In the genomic region with DNA sequence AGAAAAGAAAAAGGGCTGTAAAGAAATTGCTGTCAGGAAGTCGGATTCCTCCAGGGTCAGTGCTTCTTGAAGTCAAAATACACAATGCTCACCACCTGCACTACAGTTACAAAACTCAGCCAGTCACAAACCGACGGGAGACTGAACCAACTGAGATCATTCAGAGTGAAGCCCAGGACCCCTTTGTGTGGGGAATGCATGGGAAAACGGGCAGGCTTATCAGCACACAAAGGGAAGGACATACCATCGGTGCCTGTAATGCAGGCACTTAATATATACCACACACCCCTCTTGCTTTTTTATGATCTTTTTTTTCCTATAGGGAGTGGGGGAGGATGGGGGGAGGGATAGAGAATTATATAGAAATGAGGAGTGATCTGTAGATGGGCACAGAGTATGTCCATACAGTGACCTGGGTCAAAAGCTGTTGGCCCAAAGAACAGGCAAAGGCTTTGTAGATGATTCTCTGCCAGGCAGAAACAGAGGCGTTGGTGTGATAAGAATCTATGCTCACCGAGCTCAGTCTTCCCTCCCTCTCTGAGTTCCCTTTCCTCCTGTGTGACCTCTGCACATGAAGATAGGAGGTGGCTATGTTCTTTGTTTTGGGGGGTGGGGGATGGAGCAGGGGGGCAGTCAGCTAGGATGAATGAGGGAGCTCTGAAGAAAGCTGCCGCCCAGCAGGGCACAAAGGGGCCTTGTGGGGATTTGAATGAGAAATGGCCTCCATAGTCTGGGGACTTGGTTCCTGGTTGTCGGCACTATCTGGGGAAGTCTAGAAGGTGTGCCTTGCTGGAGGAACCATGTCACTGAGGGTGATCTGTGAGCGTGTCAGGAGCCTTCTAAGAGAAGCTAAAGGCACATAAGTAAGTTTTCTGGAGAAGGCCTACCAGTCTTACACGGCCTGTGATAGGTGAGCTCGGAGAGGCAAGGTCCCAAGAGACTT, we compare ENCODE assay signal across 27 mouse cellular contexts. TPM values are rescaled to one million over a fixed set of nuclear protein-coding genes. Genes with fewer than 3 reads are reported as not detected.
DNase-seq lines count a peak whose midpoint lies in the region; ATAC-seq and TF ChIP-seq lines count a peak whose summit lies in the region.
"Had no signal": no experiment of that assay in that cellular context is flagged by ENCODE, and none has a peak within 500 bp of the region (broad histone marks: within the 10 kb centered on the region; RNA-seq: fewer than 3 reads in every experiment).

No protein-coding gene starts in this region.

- TF ChIP-seq EP300 in MEL (IDR thresholded peaks at IDR 0.05; ENCODE audit: low read depth in 1 of 2, low read length in 2 of 2), result no peak

- 21% methylated on average over 12 of the region's 12 CpGs for WGBS in midbrain, embryonic 10.5 days
- WGBS in midbrain, embryonic 13.5 days, result 16% methylated on average over 12 of the region's 12 CpGs
- 26% methylated on average over 12 of the region's 12 CpGs for WGBS in neural tube, embryonic 11.5 days
- 37% methylated on average over 12 of the region's 12 CpGs for WGBS in heart, embryonic 11.5 days (ENCODE audit: insufficient replicate concordance)

- no peak overlapping the region for H3K4me2 ChIP-seq in midbrain, embryonic 13.5 days (replicated peaks)
- H3K4me2 ChIP-seq in neural tube, embryonic 11.5 days (ENCODE audit: low read depth), result no peak overlapping the region
- no peak overlapping the region for H3K4me2 ChIP-seq in heart, embryonic 11.5 days
- H3K4me2 ChIP-seq: embryonic facial prominence, embryonic 13.5 days; heart, embryonic 13.5 days; limb, embryonic 15.5 days; neural tube, embryonic 12.5 days had no signal

- intact Hi-C loops in left cerebral cortex, postnatal 14 days (cut with DNase I), result no loop called here

- H3K9me3 ChIP-seq in midbrain, embryonic 10.5 days (replicated peaks), result no peaks in the 10 kb centered on the region
- 0 out of 2 replicates have a peak, but pooled peaks cover 2% of the 10 kb centered on the region for H3K9me3 ChIP-seq in midbrain, embryonic 13.5 days
- H3K9me3 ChIP-seq in MEL (replicated peaks; ENCODE audit: insufficient read depth, low read length), result no peaks in the 10 kb centered on the region
- H3K9me3 ChIP-seq in neural tube, embryonic 11.5 days (ENCODE audit: control insufficient read depth, low read length), result no peaks in the 10 kb centered on the region
- peaks cover 2% of the 10 kb centered on the region; the same call in 1 of the 2 replicates for H3K9me3 ChIP-seq in heart, embryonic 11.5 days (replicated peaks; ENCODE audit: control insufficient read depth, low read length)
- H3K9me3 ChIP-seq: embryonic facial prominence, embryonic 13.5 days; heart, embryonic 13.5 days; limb, embryonic 15.5 days; neural tube, embryonic 12.5 days had no signal

- H3K27me3 ChIP-seq in midbrain, embryonic 10.5 days (ENCODE audit: low read depth, poor library complexity, severe bottlenecking), result no peaks in the 10 kb centered on the region
- no peaks in the 10 kb centered on the region for H3K27me3 ChIP-seq in midbrain, embryonic 13.5 days
- no peaks in the 10 kb centered on the region for H3K27me3 ChIP-seq in MEL (ENCODE audit: control insufficient read depth in 1 of 2, insufficient read depth in 2 of 2, low read length in 2 of 2)
- no peaks in the 10 kb centered on the region for H3K27me3 ChIP-seq in neural tube, embryonic 11.5 days (ENCODE audit: control insufficient read depth, insufficient read depth, low read length)
- H3K27me3 ChIP-seq in heart, embryonic 11.5 days (ENCODE audit: control insufficient read depth, insufficient read depth, low read length), result no peaks in the 10 kb centered on the region
- H3K27me3 ChIP-seq: embryonic facial prominence, embryonic 13.5 days; heart, embryonic 13.5 days; limb, embryonic 15.5 days; neural tube, embryonic 12.5 days had no signal

- H3K36me3 ChIP-seq in midbrain, embryonic 10.5 days, result no peaks in the 10 kb centered on the region
- H3K36me3 ChIP-seq in midbrain, embryonic 13.5 days, result no peaks in the 10 kb centered on the region
- no peaks in the 10 kb centered on the region for H3K36me3 ChIP-seq in MEL (ENCODE audit: control insufficient read depth in 1 of 2, insufficient read depth in 2 of 2, low read length in 2 of 2)
- no peaks in the 10 kb centered on the region for H3K36me3 ChIP-seq in neural tube, embryonic 11.5 days (ENCODE audit: control insufficient read depth, insufficient read depth, low read length)
- no peaks in the 10 kb centered on the region for H3K36me3 ChIP-seq in heart, embryonic 11.5 days (ENCODE audit: control insufficient read depth, insufficient read depth, low read length)
- H3K36me3 ChIP-seq: embryonic facial prominence, embryonic 13.5 days; heart, embryonic 13.5 days; limb, embryonic 15.5 days; neural tube, embryonic 12.5 days had no signal

- no peak for TF ChIP-seq POLR2A in MEL (IDR thresholded peaks at IDR 0.05; ENCODE audit: control insufficient read depth in 1 of 2, insufficient read depth in 1 of 2, low read depth in 1 of 2, low read length in 2 of 2, poor library complexity in 1 of 2)

- no peak overlapping the region for H3K4me3 ChIP-seq in midbrain, embryonic 10.5 days
- H3K4me3 ChIP-seq in midbrain, embryonic 13.5 days (replicated peaks), result no peak overlapping the region
- H3K4me3 ChIP-seq in MEL (ENCODE audit: control insufficient read depth in 1 of 2, insufficient read depth in 1 of 2, low read depth in 2 of 2, low read length in 2 of 2), result no peak overlapping the region
- no peak overlapping the region for H3K4me3 ChIP-seq in neural tube, embryonic 11.5 days (ENCODE audit: low read depth, low read length)
- H3K4me3 ChIP-seq in heart, embryonic 11.5 days (ENCODE audit: low read depth, low read length), result no peak overlapping the region
- H3K4me3 ChIP-seq: embryonic facial prominence, embryonic 13.5 days; heart, embryonic 13.5 days; limb, embryonic 15.5 days; neural tube, embryonic 12.5 days had no signal

- H3K4me1 ChIP-seq in midbrain, embryonic 10.5 days, result peaks cover 47% of the 10 kb centered on the region
- peaks cover 26% of the 10 kb centered on the region for H3K4me1 ChIP-seq in midbrain, embryonic 13.5 days (replicated peaks)
- H3K4me1 ChIP-seq in MEL (ENCODE audit: control insufficient read depth in 1 of 2, insufficient read depth in 2 of 2, low read length in 2 of 2), result no peaks in the 10 kb centered on the region
- H3K4me1 ChIP-seq in neural tube, embryonic 11.5 days (ENCODE audit: control insufficient read depth, insufficient read depth, low read length), result peaks cover 6% of the 10 kb centered on the region; the same call in 1 of the 2 replicates
- H3K4me1 ChIP-seq in heart, embryonic 11.5 days (ENCODE audit: control insufficient read depth, insufficient read depth, low read length), result no peaks in the 10 kb centered on the region
- H3K4me1 ChIP-seq: embryonic facial prominence, embryonic 13.5 days; limb, embryonic 15.5 days had no signal

- H3K27ac ChIP-seq in midbrain, embryonic 10.5 days (replicated peaks), result peak overlapping the region; percentile 81
- H3K27ac ChIP-seq in midbrain, embryonic 13.5 days, result no peak overlapping the region
- H3K27ac ChIP-seq in MEL (ENCODE audit: control insufficient read depth, low read depth, low read length), result no peak overlapping the region
- H3K27ac ChIP-seq in neural tube, embryonic 11.5 days (ENCODE audit: low read depth, low read length), result peak overlapping the region; percentile 5; the same call in 1 of the 2 replicates
- no peak overlapping the region for H3K27ac ChIP-seq in heart, embryonic 11.5 days (ENCODE audit: low read depth, low read length)
- H3K27ac ChIP-seq: embryonic facial prominence, embryonic 13.5 days; heart, embryonic 13.5 days; limb, embryonic 15.5 days; neural tube, embryonic 12.5 days had no signal

- no peaks in the 10 kb centered on the region for H3K79me2 ChIP-seq in MEL (ENCODE audit: control insufficient read depth, insufficient read depth, low read length, poor library complexity)

- no peak for TF ChIP-seq RAD21 in MEL (IDR thresholded peaks at IDR 0.05; ENCODE audit: low read depth, low read length)

- DNase-seq in midbrain, embryonic 10.5 days (ENCODE audit: low spot score), result peak; percentile 54
- DNase-seq in MEL (ENCODE audit: low read depth, low spot score), result peak; percentile 5
- DNase-seq in embryo, embryonic 10.5 days (ENCODE audit: low spot score), result peak; percentile 52
- peak; percentile 53 for DNase-seq in neural tube, embryonic 11.5 days (ENCODE audit: low spot score)
- DNase-seq in left cerebral cortex, postnatal 14 days (ENCODE audit: low spot score in 2 of 2), result no peak
- DNase-seq: adrenal gland, postnatal 14 days; cerebellum, adult 11 months; cerebellum, postnatal 25 days; kidney, adult 11 months; layer of hippocampus, postnatal 36 days; right cerebral cortex, postnatal 14 days; thymus, postnatal 4 days had no signal

- no peak for ATAC-seq in midbrain, embryonic 13.5 days
- no peak for ATAC-seq in neural tube, embryonic 11.5 days (ENCODE audit: insufficient read depth, low FRiP score, low TSS enrichment)
- ATAC-seq in heart, embryonic 11.5 days (replicated peaks; ENCODE audit: insufficient number of reproducible peaks, low FRiP score, low TSS enrichment), result no peak
- ATAC-seq: lung, postnatal 0 days; Patski had no signal

- no peak overlapping the region; the same call in 1 of the 2 replicates for H3K9ac ChIP-seq in midbrain, embryonic 13.5 days (replicated peaks)
- no peak overlapping the region for H3K9ac ChIP-seq in MEL (ENCODE audit: control insufficient read depth, low read depth, low read length, poor library complexity, severe bottlenecking)
- no peak overlapping the region; the same call in none of the 2 replicates for H3K9ac ChIP-seq in neural tube, embryonic 11.5 days (ENCODE audit: low read length)
- no peak overlapping the region for H3K9ac ChIP-seq in heart, embryonic 11.5 days (ENCODE audit: low read depth, low read length)
- H3K9ac ChIP-seq: embryonic facial prominence, embryonic 13.5 days; heart, embryonic 13.5 days; limb, embryonic 15.5 days; neural tube, embryonic 12.5 days had no signal

- TF ChIP-seq CTCF in MEL (IDR thresholded peaks at IDR 0.05 in 2 of 3, conservative IDR thresholded peaks at IDR 0.05 in 1 of 3; ENCODE audit: control insufficient read depth in 1 of 3, insufficient read depth in 1 of 3, low read depth in 2 of 3, low read length in 3 of 3, poor library complexity in 1 of 3, severe bottlenecking in 1 of 3), result no peak

RNA-seq across cellular contexts. Expression of gene Pnpla5, which starts 13.8 kb away (rescaled TPM):
- polyA plus RNA-seq in midbrain, embryonic 10.5 days (2016; fragmentation: Nextera tagmentation; extraction: Ambion mirVana), result not detected in 2 replicates
- polyA plus RNA-seq in midbrain, embryonic 13.5 days (2015; fragmentation: Nextera tagmentation; extraction: Ambion mirVana), result not detected in 2 replicates
- total RNA-seq in MEL (2012; rRNA removed), result not detected in 2 replicates
- polyA plus RNA-seq in MEL (2012; ENCODE audit: insufficient read depth in 1 of 2, insufficient read length in 2 of 2, low read depth in 1 of 2, low replicate concordance in 2 of 2, missing spikeins in 1 of 2), result not detected
- polyA plus RNA-seq in neural tube, embryonic 11.5 days (2014; fragmentation: Nextera tagmentation; extraction: Ambion mirVana), result not detected in 2 replicates
- not detected for total RNA-seq in left cerebral cortex, postnatal 14 days (2021)
- polyA plus RNA-seq in heart, embryonic 11.5 days (2014; fragmentation: Nextera tagmentation; extraction: Ambion mirVana), result not detected in 2 replicates
- total RNA-seq: heart, postnatal 25 days; layer of hippocampus, adult 18-20 months; layer of hippocampus, postnatal 36 days; left cerebral cortex, postnatal 36 days had no signal
- polyA plus RNA-seq: embryonic facial prominence, embryonic 13.5 days; heart, embryonic 13.5 days; kidney, embryonic 16.5 days; limb, embryonic 15.5 days; lung, postnatal 0 days; neural tube, embryonic 12.5 days; Patski; spleen, adult 2 months; stomach, embryonic 14.5 days had no signal

RNA-seq across cellular contexts. Expression of gene Pnpla3, which starts 30.9 kb away (rescaled TPM):
- polyA plus RNA-seq in midbrain, embryonic 10.5 days (2016; fragmentation: Nextera tagmentation; extraction: Ambion mirVana), result 2.2 and 3.1 TPM in 2 replicates
- polyA plus RNA-seq in midbrain, embryonic 13.5 days (2015; fragmentation: Nextera tagmentation; extraction: Ambion mirVana), result 4.1 and 4.5 TPM in 2 replicates
- not detected in 2 replicates for total RNA-seq in MEL (2012; rRNA removed)
- not detected for polyA plus RNA-seq in MEL (2012; ENCODE audit: insufficient read depth in 1 of 2, insufficient read length in 2 of 2, low read depth in 1 of 2, low replicate concordance in 2 of 2, missing spikeins in 1 of 2)
- 0.29 and 0.97 TPM in 2 replicates for polyA plus RNA-seq in neural tube, embryonic 11.5 days (2014; fragmentation: Nextera tagmentation; extraction: Ambion mirVana)
- total RNA-seq in left cerebral cortex, postnatal 14 days (2021), result 10 to 100 TPM in 1 of 2 experiments, 1 to 10 TPM in 1; 7.6 to 10.2 TPM
- polyA plus RNA-seq in heart, embryonic 11.5 days (2014; fragmentation: Nextera tagmentation; extraction: Ambion mirVana), result 0.34 and 0.97 TPM in 2 replicates

RNA-seq across cellular contexts. Expression of gene Sult4a1, which starts 31.2 kb away (rescaled TPM):
- polyA plus RNA-seq in midbrain, embryonic 10.5 days (2016; fragmentation: Nextera tagmentation; extraction: Ambion mirVana), result 11.2 and 14.3 TPM in 2 replicates
- 42.1 and 44.4 TPM in 2 replicates for polyA plus RNA-seq in midbrain, embryonic 13.5 days (2015; fragmentation: Nextera tagmentation; extraction: Ambion mirVana)
- total RNA-seq in MEL (2012; rRNA removed), result not detected in 2 replicates
- polyA plus RNA-seq in MEL (2012; ENCODE audit: insufficient read depth in 1 of 2, insufficient read length in 2 of 2, low read depth in 1 of 2, low replicate concordance in 2 of 2, missing spikeins in 1 of 2), result not detected
- 16.0 and 18.1 TPM in 2 replicates for polyA plus RNA-seq in neural tube, embryonic 11.5 days (2014; fragmentation: Nextera tagmentation; extraction: Ambion mirVana)
- 100 to 1,000 TPM; 387 to 389 TPM for total RNA-seq in left cerebral cortex, postnatal 14 days (2021)
- polyA plus RNA-seq in heart, embryonic 11.5 days (2014; fragmentation: Nextera tagmentation; extraction: Ambion mirVana), result 0.49 and 0.87 TPM in 2 replicates
- total RNA-seq: gastrocnemius, adult 18-20 months; heart, postnatal 25 days had no signal

RNA-seq across cellular contexts. Expression of gene Samm50, which starts 55.3 kb away (rescaled TPM):
- polyA plus RNA-seq in midbrain, embryonic 10.5 days (2016; fragmentation: Nextera tagmentation; extraction: Ambion mirVana), result 108 and 110 TPM in 2 replicates
- polyA plus RNA-seq in midbrain, embryonic 13.5 days (2015; fragmentation: Nextera tagmentation; extraction: Ambion mirVana), result 83.1 and 85.9 TPM in 2 replicates
- total RNA-seq in MEL (2012; rRNA removed), result 62.4 and 65.7 TPM in 2 replicates
- 100 to 1,000 TPM in 1 of 2 experiments, not detected in 1; 190 TPM for polyA plus RNA-seq in MEL (2012; ENCODE audit: insufficient read depth in 1 of 2, insufficient read length in 2 of 2, low read depth in 1 of 2, low replicate concordance in 2 of 2, missing spikeins in 1 of 2)
- polyA plus RNA-seq in neural tube, embryonic 11.5 days (2014; fragmentation: Nextera tagmentation; extraction: Ambion mirVana), result 77.0 and 84.9 TPM in 2 replicates
- 10 to 100 TPM; 87.9 to 94.6 TPM for total RNA-seq in left cerebral cortex, postnatal 14 days (2021)
- polyA plus RNA-seq in heart, embryonic 11.5 days (2014; fragmentation: Nextera tagmentation; extraction: Ambion mirVana), result 75.9 and 95.7 TPM in 2 replicates

Comparison
In these comparisons a context has a peak if more than half of its experiments do, and no peak if none do; other contexts are left out.
1. H3K27ac ChIP-seq: peak in midbrain, embryonic 10.5 days (single experiment) and neural tube, embryonic 11.5 days (single experiment); none in midbrain, embryonic 13.5 days (single experiment), MEL (single experiment) and heart, embryonic 11.5 days (single experiment).
2. DNase-seq: peak in midbrain, embryonic 10.5 days (single experiment), MEL (single experiment), embryo, embryonic 10.5 days (single experiment) and neural tube, embryonic 11.5 days (single experiment); none in left cerebral cortex, postnatal 14 days (0 of 2).